Mouse (Mus musculus) embryo, embryonic 10 days (tissue): ENCODE data around the gene Anks1b.
A peak's percentile ranks its signal among the peaks of the same experiment; 100 is the strongest.

Experiments
- DNase-seq: peaks from one replicate; pipeline ENCODE4 v3.0.0-alpha.2; 2015; ENCODE audit warnings: low spot score

Gene Anks1b

DNA sequence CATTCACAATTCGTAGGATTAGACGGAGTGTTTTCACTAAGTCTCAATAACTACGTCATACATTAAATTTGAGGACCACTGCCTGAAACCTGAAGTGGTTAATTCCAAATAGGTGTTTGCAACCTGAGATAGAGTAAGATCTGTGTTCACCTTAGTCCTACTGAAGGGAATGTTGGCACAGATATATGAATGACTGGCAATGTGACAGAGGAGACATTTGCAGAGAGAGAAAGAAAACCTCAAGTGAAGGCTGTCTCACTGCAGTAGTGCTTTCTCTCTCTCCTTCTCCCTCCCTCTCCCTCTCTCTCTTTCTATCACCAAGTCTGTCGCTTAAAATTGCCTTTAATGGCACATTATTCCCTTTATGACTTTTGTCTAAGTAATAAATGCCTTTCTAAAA lies 101.1 kb downstream of the Anks1b start:
- DNase-seq, result no peak

DNA sequence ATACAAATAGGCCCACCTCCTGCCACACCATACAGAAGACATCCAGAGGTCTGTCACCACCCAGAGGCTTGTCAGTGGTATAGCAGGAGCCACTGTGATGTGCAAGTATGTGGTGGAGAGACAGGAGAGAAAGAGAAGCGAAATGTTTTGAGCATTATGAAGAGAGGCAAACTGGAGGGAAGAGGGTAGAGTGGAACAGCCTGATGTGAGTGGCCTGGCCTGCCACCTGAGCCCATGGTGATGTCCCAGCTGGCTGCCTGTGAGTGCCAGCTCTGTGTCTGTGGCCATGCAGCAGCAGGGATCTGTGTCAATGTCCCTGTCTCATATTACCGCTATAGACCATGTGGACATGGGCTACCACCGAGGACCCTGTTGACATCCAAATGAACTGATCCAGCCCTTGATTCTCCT lies 102.1 kb downstream of the Anks1b start:
- DNase-seq, result peak; percentile 18

DNA sequence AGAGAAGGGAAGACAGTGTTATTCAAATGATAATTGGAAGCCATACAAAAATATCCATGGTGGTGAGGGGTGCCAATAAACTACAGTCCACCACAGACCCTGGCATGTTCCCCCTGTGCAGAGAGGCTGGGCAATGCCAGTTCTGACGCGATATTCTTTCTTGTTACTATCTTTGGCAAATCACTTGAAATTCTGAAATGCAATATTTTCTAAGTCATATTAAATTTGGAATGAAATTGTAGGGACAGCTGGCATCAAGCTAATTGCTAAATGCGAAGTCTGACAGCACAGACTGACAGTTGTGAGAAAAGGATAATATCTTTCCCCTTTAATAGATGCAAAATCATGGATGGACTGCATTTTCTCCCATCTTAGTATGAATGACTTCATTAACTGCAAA lies 103.3 kb downstream of the Anks1b start:
- DNase-seq, result no peak

DNA sequence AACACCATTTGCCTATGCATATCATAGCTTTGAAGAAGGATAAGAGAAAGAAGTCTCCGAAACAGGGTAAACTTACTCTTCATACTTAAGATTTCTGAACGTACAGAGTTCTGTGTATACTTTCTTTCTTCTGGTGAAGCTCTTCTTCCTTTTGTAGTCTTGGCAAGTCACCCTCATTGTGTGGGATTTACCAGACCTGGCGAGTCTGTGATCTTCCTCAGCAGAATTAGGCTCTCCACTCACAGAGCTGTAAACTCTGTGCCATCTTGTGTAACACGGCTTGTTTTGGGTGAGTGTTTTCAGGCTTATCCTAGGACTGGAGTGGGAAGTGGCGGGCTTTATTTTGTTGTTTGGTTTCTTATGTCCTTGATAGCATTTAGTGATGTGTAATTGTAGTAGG lies 120.9 kb downstream of the Anks1b start:
- DNase-seq, result no peak

DNA sequence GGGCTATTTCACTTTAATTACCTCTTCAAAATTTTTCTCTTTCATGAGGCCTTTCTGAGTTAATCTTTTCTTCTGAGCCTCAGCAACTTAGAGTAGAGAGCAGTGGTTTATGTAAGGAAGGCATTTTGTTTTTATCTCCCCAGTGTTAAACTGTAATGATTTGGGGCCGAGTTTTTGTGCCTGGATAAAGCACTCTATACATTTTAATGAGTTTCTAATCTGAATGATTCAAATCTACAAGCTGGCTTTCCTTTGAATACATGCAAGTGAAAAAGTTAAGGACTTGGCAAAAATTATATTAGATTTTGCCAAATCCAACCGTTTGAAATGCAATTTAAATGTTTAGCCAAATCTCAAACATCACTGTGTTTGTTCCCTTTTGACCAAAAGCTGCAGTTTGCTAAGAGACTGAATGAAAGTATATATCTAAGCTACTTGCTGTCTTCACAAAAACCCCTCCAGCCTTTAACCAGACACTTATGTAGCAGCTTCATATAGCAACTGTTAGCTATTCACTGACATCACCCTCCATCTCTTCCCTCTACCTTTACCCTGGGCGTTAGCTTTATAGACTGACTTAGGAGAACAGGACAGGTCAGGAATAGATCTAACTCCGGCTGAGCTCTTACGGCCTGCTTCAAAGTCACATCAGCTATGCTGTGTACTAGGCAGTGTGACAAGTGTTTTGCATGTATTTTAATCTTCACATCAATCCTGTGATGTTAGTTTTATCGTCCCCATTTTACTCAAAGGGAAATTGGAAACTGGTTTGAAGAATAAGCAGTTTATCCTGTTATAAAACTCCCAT lies 122.5 kb downstream of the Anks1b start:
- no peak for DNase-seq

DNA sequence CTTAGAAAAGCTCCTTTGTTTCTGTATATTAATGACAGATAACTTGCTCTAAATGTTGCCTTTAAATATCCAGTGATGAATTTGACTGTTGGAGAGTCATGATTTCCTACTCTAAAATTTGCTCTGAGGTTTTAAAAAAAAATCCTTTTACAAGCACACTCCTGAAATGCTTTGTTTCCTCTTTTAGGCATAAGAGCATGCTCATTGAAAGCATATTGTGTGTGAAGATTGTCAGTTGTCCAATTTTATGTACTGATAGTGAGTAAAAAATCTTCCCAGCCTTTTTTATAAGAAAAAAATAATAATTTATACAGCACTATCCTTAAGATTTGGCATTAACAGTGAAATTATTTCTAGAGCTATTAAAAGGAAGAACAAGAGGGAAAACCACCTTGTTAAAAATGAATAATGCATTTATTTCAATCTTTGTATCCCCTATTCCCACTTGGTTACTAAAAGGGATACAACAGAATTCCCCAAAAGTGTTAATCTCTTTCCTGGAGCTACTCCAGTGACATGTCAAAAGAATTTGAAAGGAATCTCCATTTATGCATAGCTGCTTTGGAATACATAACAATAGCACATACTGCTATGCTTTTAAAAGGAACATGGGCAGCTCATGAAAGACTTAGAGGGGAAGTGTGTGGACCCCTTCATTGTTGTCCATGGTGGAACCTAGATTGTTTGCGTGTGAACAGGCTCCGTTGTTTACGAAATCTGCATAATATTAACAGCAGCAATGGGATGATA lies 130.8 kb downstream of the Anks1b start:
- DNase-seq, result no peak

DNA sequence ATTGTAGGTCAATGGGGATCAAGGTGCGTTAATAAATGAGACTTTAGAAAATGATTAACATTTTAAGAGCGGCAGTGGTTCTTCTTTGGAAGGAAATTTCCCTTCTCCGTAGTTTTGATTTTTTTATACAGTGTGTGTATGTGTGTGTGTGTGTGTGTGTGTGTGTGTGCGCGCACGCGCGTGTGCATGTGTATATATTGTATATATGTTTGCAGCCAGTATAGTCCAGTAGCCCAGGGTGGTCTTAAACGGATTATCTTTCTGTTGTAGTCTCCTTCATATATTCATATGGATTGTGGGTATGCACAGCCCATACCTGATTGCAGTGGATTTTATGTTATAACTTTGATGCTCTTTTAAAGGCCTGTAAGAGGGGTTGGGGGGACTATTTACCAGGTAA lies 131.6 kb downstream of the Anks1b start:
- DNase-seq, result no peak

DNA sequence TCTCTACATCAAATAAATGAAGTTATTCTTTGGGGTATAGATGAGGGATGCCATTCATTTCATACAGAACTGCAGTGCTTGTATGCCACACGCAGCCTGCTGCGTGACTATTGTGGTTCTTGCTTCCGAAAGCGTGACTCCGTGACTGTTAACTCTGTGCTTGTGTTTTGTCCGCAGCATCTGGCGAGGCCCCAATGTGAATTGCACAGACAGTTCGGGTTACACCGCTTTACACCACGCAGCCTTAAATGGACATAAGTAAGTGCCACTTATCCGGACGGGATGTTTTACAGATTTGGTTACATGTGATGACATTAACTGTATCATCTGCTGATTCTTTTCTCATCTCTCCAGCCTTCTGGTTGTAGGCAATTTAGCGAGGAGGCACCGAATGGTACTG lies 159.7 kb downstream of the Anks1b start:
- no peak for DNase-seq

DNA sequence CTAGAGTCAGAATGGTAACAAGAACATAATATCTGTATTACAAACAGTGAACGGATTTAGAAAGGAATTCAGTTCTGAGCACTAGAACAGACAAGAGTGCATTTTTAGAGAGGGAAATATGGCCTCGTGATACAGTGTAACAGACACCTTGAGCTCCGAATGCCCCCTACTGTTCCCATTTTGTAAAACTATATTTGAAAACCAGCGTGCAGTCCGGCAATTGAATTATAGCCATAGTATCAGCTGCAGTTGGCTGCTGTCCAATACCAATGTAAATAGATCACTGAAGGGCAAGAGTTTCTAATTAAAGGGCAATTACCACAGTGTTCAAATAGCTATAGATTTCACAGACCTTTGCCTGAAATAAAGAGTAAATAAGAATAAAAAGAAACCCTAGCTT lies 170.0 kb downstream of the Anks1b start:
- DNase-seq, result no peak

DNA sequence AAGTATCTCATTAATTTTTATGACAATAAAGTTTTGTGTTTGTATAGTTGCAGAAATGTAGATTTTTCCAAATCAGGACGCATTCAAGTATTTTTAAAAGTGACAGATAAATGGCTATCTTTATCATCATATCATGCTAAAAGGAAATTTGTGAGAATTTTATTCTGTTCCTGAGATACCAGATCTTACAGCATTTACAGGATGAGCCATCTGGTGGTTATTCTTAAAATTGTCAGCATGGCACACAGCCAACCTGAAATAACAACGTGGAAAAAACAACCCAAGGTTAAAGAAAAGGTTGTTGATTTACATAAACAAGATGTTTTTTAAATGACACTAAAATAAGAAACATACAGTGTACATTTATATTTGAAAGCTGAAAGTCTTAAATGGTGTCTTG lies 170.5 kb downstream of the Anks1b start:
- no peak for DNase-seq

DNA sequence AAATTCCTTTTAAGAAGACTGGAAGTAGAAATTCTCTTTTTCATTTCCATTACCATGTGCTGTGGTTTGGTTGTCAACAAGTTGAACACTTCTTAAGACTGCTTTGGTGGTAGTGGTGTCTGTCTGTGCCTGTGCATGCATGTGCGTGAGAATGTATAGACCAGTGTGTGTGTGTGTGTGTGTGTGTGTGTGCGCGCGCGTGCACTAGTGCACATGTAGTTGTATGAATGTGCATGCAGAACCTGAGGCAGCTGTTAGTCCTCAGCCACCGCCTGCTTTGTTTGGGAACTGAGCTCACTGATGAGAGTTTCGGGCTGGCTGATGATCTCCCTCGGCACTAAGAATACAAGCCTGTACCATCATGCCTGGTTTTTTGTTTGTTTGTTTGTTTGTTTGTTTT lies 170.9 kb downstream of the Anks1b start:
- no peak for DNase-seq

DNA sequence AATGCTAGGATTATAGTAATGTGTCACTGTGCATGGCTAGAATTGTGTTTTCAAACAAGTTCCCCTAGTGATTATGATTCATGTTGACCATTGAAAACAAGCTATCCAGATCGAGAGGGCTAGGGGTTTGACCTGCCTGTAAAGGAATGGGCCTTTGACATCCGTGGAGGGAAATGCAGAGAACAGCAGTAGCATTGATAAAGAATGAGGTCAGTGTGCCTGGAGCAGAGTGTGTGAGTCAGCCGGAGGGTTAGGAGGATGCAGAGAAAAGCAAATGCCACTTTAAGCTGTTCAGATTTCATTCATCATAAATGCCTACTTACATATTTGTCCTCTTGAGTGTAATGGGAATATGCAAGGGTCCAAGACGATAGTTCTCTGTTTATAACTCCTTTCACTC lies 195.3 kb downstream of the Anks1b start:
- no peak for DNase-seq

DNA sequence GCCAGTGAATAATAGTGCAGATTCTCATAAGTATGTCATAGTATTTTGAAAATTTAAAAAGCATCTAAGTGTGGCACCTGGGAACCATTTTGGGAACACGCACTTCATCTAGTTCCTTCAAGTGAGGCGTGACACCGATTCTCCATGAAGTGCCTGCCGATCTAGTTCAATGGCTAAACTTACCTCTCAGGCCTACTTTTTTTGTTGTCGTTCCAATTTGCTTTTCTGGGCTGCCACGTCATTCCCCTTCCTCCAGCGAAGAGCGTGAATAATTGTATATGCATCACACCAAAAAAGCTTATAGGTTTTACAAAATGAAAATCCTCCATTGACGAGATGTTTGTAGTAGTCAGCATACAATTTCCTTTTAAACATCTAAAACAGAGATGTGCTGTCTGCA lies 204.6 kb downstream of the Anks1b start:
- no peak for DNase-seq

DNA sequence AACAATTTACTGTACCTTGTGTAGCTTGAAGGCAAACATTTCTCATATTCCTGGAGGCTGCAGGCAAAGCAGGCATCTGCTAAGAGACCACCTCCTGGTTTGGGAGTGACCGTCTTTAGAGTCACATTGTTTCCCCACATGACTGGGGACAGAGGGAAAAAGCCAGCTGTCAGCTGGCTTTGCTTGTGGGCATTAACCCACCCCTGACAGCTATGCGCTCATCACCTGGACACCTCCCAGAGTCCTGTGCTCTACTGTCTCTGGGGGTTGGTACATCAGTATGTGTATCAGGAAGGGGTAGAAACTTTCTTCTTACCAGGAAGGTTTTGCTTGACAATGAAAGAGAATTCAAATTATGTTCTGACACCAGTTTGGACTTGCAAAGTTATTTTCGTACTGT lies 207.8 kb downstream of the Anks1b start:
- DNase-seq, result no peak

DNA sequence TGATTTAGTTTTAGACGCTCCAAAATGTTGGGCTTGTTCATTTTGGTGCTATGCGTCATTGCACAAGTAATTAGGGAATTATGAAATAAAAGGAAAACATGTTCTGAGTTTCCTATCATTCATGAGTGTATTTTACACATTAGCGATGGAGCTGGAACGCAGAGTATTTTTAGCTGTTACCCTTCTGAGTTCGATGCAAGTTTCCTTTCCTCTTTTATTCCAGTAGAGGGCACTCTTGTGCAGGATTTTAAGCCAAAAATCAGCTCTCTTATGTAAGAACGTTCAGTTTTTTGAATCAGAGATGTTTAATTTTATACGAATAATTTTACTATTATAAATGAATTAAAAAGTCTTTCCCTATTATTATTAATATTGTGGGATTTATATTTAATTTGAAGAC lies 208.3 kb downstream of the Anks1b start:
- DNase-seq, result peak; percentile 15

DNA sequence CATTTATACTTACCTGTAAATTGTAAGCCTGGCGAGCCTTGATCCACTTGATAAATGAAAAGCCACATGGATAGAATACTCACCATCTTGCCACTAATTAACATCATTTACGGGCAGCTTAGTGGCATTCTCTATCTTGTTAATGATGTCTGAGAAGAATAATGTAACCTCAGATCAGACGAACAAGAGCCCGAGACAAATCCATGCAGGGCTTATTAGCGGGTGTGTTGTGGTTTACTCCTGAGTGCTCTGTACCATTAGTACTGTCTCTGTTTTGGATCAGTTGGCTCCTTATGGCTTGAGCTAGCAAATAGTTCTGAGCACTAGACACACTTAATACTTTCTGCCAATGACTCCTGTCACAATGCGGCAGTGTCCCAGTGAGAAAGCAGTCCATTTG lies 220.6 kb downstream of the Anks1b start:
- DNase-seq, result no peak

DNA sequence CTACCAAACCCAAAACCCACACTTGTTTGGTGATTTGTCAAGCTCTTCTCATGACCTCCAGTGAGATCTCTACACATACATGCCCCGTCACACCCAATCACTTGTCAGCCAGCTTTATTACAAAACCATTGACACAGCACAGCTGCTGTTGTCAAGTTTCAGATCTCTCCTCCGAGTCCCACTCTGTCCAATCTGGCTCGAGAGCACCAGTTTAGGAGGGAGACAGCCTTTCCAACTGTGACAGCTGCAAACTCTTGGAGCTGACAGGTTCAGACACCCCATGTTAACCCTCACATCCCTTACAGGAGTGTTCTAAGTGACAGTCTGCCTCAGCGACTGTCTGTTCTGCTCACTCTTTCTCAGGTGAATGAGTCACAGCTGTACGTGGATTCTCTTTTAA lies 239.4 kb downstream of the Anks1b start:
- DNase-seq, result no peak

DNA sequence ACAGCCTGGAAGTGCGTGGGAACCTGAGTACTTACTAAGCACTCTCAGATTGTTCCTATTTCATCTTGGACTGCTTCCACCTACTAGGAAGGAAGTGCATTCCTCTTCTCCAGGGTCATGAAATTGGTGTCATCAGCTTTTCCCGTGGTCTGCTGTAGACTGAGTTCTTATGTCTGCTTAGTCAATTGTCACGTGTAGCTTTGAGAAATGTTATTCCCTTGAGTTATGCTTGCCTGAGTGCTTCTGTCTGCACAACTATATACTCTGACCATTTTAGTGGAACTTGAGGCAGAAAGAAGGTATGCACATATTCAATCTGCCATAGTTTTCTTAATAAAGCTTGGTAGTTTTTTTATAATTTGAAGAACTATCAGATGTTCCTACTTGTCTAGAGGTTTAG lies 243.6 kb downstream of the Anks1b start:
- no peak for DNase-seq

DNA sequence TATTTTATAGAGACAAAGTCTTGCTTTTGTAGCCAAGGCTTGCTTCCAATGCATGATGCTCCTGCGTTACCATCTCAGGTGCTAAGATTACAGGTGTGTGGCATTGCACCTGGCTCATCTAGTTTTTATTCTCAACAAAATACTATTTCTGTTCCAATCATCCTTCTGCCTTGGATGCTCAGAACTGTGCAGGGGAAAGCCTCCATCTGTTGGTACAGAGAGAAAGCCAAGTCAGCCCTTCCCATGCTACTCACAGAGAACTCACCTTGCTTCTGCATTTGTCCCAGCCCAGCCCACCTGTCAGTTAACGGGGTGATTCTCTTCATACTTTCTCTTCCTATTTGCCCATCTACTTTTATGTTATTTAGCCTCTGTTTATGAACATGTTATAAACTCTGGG lies 244.5 kb downstream of the Anks1b start:
- DNase-seq, result no peak

DNA sequence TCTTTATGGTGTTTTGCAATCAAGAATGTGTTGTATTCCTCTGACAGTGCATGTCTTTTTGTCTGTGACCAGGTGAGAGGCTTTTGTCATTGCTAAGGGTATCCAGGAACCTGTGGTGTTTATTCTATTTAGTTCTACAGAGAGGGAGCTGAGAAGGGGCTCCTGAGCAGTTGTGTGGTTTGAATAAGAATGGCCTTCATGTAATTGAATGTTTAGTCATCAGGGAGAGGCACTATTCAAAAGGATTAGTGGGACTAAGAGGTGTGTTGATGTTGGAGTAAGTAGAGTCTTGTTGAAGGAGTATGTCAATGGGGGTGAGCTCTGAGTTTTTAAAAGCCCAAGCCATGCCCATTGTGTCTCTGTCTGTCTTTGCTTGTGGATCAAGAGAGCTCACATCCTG lies 264.2 kb downstream of the Anks1b start:
- no peak for DNase-seq

DNA sequence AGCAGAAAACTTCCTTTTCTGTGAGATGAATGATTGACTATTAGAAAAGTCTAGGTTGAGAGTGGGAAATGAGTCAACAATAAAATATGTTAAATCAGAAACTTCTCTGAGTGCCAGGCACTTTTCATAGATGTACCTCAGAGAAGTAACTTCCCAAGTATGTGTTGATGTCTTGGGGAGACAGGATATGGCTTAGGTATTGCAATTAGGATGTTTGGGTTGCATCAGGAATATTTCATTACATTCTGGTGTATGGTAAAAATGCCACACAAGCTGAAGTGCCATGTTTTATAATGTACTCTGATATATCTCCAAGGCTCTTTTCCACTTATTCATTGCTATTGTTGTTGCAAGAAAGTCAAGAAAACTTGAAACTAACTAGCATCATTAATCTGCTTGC lies 267.6 kb downstream of the Anks1b start:
- DNase-seq, result no peak

DNA sequence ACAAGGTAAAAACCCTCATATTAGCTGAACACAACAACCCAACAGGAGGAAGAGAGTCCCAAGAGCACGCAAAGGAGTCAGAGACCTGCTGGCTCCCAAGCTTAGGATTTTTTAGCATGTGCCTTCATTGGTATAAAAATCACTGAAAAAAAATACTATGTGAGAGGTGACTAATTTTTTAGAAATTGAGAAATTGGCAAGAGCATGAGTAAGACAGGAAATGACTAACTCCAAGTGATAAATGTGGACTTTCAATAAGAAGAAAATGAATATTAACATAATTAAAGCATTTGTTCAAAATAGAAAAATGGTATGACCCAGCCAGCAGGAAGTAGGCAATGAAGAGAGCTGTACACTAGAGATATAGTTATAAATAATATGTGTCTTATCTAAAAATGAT lies 271.1 kb downstream of the Anks1b start:
- no peak for DNase-seq

DNA sequence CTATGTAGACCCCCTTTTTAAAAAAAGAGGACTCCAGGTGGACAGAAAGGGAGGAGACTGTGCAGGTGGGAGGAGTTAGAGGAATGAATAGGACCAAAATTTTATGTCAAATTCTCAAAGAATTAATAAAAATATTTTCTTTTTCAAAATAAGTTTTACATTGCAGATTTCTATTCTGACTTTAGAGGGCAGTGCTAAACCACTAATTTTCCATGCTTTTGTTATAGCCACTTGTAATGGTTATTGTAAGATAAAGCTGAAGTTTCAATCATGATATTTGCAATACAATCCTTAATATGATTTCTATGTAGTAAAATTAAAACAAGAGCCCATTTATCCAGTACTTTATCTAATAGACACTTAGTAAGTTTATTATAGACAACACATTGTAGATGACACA lies 278.2 kb downstream of the Anks1b start:
- DNase-seq, result no peak
